Mouse (Mus musculus) lung, embryonic 14.5 days (tissue): ENCODE results near the gene Gm13698. TPM values are rescaled to one million over a fixed set of nuclear protein-coding genes. Genes with fewer than 3 reads are reported as not detected.
"Not testable (repeated sequence)": the region's sequence is repeated elsewhere in the genome, so short reads cannot be mapped to it uniquely, and the experiment has no call there.

Source experiments
- ATAC-seq: fragments of 200-750 bp; cut with Nextera tagmentation; 2 replicates; pipeline ENCODE4 v1.8.0; 2017; ENCODE audit warnings: mild to moderate bottlenecking, moderate TSS enrichment, moderate library complexity; ENCODE audit not compliant: insufficient read depth
- DNase-seq: peaks from one replicate; pipeline ENCODE4 v3.0.0-alpha.2; 2015
- H3K27ac ChIP-seq: fragments of 300-500 bp; sonication (generic); 2 replicates; pipeline ENCODE4 v1.5.1; 2014; ENCODE audit warnings: low read depth, mild to moderate bottlenecking, moderate library complexity
- H3K27me3 ChIP-seq: fragments of 300-500 bp; sonication (generic); 2 replicates; pipeline ENCODE4 v1.6.1; 2014; ENCODE audit warnings: low read length, control low read depth; ENCODE audit not compliant: insufficient read depth
- H3K36me3 ChIP-seq: fragments of 300-500 bp; sonication (generic); 2 replicates; pipeline ENCODE4 v1.6.1; 2014; ENCODE audit warnings: control low read depth; ENCODE audit not compliant: insufficient read depth
- H3K4me1 ChIP-seq: fragments of 300-500 bp; sonication (generic); 2 replicates; pipeline ENCODE4 v1.6.1; 2014; ENCODE audit warnings: antibody characterized with exemption, control low read depth; ENCODE audit not compliant: insufficient read depth
- H3K4me2 ChIP-seq: fragments of 300-500 bp; sonication (generic); 2 replicates; pipeline ENCODE4 v1.6.1; 2014; ENCODE audit warnings: mild to moderate bottlenecking
- H3K4me3 ChIP-seq: fragments of 300-500 bp; sonication (generic); 2 replicates; pipeline ENCODE4 v1.5.1; 2014; ENCODE audit warnings: low read depth, low read length
- H3K9ac ChIP-seq: fragments of 300-500 bp; sonication (generic); 2 replicates; pipeline ENCODE4 v1.6.1; 2014
- H3K9me3 ChIP-seq: fragments of 300-500 bp; sonication (generic); 2 replicates; pipeline ENCODE4 v1.6.1; 2016; ENCODE audit warnings: low read depth, low read length, control low read depth
- WGBS: fragments of 180-500 bp; shearing (Covaris S2); extraction: QIAGEN DNeasy Blood & Tissue Kit; methylation state at CpG from one replicate; pipeline ENCODE4 v1.1.7; 2014; 5-methylcytosine and 5-hydroxymethylcytosine counted together
- polyA plus RNA-seq: library from polyadenylated mRNA; unstranded; fragments of >200 nt; fragmentation: Nextera tagmentation; extraction: Ambion mirVana; gene quantifications from 2 replicates; pipeline ENCODE4 v1.2.1, GENCODE M21; 2014

Gene Gm13698
- polyA plus RNA-seq, 1 experiment from 2014 or later: not detected

DNA sequence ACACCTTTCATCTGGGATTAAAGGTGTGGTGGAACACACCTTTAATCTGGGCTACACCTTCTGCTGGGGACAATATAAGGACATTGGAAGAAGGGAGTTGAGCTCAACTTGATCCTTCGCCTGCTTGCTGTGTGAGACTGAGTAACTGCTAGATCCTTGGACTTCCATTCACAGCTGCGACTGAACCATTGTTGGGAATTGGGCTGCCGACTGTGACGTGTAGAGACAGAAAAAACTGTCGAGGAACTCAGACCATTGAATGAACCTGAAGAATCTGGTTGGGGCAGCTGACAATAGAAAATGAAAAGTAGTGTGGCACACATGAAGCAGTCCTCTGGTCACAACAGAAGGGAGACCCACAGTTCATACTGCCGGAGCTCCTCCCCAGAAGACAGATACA is 34.8 kb downstream of the Gm13698 start, which contains the start of gene Gm13691:
Gm13691 (plus strand) TSS at position 301 of the 400 bp plus-strand sequence.
- not testable (repeated sequence) for DNase-seq, H3K9ac ChIP-seq, H3K4me2 ChIP-seq, H3K4me1 ChIP-seq, ATAC-seq, H3K27me3 ChIP-seq, H3K36me3 ChIP-seq, H3K9me3 ChIP-seq, H3K4me3 ChIP-seq, H3K27ac ChIP-seq
- WGBS: no CpG with 5 or more reads among the region's 6 CpGs

DNA sequence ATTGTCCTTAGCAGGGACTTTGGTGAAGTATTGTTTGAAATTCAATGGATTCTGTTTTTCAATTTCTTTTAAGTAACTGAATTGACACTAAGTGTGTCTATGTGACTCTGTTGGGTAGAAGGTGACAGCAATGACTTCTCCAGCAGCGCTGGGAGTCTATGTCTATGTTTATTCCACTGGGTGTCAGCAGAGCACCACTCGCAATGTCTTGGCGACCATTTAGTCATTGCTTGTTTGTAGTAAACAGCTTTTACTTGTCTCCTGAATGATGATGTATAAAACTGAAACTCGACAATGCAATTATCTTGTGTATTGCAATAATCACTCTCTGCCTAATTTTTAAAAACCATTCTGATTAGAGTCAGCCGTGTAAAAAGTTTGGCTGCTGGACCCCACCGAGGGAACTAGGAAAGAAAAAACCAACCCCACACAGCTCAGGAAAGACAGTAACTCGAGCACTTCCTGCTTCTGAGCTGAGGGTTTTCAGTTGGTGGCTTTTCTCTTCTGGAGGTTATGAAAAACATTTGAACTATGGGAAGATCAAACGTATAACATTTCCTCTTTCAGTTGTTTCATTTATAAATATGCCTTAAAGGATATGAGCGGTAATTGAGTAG is 38.3 kb downstream of the Gm13698 start:
- not testable (repeated sequence) for H3K9ac ChIP-seq, H3K27me3 ChIP-seq, H3K4me3 ChIP-seq, H3K36me3 ChIP-seq, H3K4me1 ChIP-seq, H3K27ac ChIP-seq, H3K9me3 ChIP-seq
- WGBS: 23% methylated on average over 6 of the region's 9 CpGs
- peak overlapping the region; percentile 33 for H3K4me2 ChIP-seq
- ATAC-seq: peak; percentile 87; the same call in 1 of the 2 replicates
- peak; percentile 64 for DNase-seq

DNA sequence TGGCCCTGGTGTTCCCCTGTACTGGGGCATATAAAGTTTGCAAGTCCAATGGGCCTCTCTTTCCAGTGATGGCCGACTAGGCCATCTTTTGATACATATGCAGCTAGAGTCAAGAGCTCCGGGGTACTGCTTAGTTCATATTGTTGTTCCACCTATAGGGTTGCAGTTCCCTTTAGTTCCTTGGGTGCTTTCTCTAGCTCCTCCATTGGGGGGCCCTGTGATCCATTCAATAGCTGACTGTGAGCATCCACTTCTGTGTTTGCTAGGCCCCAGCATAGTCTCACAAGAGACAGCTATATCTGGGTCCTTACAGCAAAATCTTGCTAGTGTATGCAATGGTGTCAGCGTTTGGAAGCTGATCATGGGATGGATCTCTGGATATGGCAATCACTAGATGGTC is 39.0 kb downstream of the Gm13698 start:
- no CpG with 5 or more reads among the region's 3 CpGs for WGBS
- H3K4me2 ChIP-seq, H3K27me3 ChIP-seq, H3K4me1 ChIP-seq, ATAC-seq, H3K9me3 ChIP-seq, H3K36me3 ChIP-seq, H3K27ac ChIP-seq, H3K4me3 ChIP-seq, DNase-seq, H3K9ac ChIP-seq: not testable (repeated sequence)

Other genes with a start within 250 kb of the Gm13698 start
- 66.8 and 77.0 TPM in 2 replicates for gene Itgav, start 231.3 kb upstream of the Gm13698 start, polyA plus RNA-seq
- 2.2 and 2.4 TPM in 2 replicates for gene Fam171b, start 143.1 kb upstream of the Gm13698 start, polyA plus RNA-seq
- not detected in 2 replicates for gene Zswim2, start 14.5 kb upstream of the Gm13698 start, polyA plus RNA-seq
- not detected in 2 replicates for gene Gm13693, start 5.8 kb downstream of the Gm13698 start, polyA plus RNA-seq
- gene Gm13695, start 11.6 kb downstream of the Gm13698 start, polyA plus RNA-seq: not detected in 2 replicates
- gene Gm13696, start 17.4 kb downstream of the Gm13698 start, polyA plus RNA-seq: not detected in 2 replicates
- gene Gm13694, start 23.2 kb downstream of the Gm13698 start, polyA plus RNA-seq: not detected in 2 replicates
- gene Gm13697, start 29.1 kb downstream of the Gm13698 start, polyA plus RNA-seq: not detected in 2 replicates
- gene Gm13691, start 34.9 kb downstream of the Gm13698 start, polyA plus RNA-seq: not detected in 2 replicates